Mouse (Mus musculus) kidney, postnatal 36 days (tissue): ENCODE data around the gene Cdk19.
"Not testable (repeated sequence)": the region's sequence is repeated elsewhere in the genome, so short reads cannot be mapped to it uniquely, and the experiment has no call there.

Experiments used
- DNase-seq, 2 experiments: peaks; one replicate each; pipeline ENCODE4 v3.0.0; 2021 to 2022; ENCODE audit warnings: mixed read lengths in 2 of 2

Gene Cdk19

DNA sequence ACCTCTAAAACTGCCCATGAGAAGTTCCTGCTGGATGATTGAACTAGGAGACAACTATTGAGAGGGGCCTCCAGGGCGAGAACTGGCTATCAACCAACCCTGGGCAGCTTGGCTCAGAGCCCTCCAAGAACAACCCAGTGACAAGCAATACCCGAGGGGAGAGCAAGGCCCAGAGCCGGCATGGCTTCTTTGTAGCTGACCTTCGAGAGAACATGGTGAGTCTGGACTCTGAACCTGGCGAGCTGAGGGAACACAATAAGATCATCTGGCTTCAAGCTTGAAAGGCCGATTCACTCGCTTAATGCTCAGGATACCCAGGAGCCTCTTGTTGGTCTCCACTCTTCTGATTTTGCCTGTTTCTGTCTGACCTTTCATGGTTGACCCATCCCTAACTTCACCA lies 151.8 kb downstream of the Cdk19 start:
- DNase-seq: peak in 1 of 2 experiments; percentile 47

DNA sequence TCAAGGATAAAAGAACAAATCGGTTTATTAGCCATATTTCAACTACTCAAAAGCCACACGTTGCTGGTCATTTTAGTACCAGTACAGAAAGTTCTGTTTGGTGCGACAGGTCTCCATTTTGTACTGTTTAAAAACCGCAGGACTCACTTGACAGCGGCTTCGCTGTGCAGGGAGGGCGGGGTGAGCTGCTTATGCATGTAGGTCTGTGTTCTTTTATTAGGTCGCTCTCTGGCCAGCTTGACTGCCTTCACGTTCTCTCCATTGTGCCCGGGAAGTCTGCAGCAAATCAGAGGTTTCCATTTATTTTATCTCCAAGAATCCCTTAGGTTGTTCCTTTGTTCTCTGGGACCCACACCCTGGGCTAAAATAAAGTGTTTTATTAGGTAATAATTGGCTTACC lies 152.4 kb downstream of the Cdk19 start:
- DNase-seq: no peak

DNA sequence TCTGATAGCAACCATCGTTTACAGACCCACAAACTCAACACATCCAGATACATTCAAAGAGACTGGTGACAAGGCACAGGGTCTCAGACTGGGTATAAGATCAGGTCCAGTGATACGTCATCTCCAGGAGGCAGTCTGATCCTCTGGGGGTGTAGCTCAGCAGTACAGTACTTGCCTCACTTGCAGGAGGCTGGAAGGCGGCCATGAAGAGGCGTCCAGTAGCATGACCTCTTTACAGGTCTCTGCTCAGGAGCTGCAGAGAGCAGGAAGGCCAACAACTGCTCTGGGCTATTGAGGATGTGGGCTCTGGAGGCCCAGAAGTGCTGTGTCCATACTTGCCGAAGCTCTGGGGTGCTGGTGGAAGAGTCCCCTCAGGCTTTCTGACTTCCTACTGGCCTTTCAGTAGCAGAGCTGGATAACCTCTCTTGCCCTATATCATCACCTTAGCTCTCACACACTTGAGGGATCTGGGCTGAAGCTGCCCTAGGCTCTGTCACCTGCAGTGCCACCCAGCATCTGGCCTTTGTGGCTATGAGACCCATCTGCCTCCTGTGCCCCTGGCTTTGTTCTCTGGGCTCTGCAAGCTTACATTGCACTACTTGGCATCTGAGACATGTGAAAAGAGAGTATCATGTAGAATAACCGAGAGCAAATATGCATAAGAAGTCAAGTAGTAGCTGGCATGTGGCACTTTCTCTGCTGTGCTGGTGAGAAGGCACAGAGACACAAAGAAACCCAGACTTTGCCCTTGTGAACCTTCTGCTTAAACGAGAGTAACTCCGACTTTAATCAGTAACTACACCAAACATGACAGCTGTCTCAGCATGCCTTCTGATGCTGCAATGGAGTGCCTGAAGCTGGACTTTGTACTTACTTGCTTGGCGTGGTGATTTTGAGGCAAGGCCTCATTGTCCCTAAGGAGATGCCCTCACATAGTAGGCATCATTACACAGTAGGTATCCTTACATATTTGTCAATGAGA lies 155.1 kb downstream of the Cdk19 start:
- DNase-seq: peak; percentile 76 to 89

DNA sequence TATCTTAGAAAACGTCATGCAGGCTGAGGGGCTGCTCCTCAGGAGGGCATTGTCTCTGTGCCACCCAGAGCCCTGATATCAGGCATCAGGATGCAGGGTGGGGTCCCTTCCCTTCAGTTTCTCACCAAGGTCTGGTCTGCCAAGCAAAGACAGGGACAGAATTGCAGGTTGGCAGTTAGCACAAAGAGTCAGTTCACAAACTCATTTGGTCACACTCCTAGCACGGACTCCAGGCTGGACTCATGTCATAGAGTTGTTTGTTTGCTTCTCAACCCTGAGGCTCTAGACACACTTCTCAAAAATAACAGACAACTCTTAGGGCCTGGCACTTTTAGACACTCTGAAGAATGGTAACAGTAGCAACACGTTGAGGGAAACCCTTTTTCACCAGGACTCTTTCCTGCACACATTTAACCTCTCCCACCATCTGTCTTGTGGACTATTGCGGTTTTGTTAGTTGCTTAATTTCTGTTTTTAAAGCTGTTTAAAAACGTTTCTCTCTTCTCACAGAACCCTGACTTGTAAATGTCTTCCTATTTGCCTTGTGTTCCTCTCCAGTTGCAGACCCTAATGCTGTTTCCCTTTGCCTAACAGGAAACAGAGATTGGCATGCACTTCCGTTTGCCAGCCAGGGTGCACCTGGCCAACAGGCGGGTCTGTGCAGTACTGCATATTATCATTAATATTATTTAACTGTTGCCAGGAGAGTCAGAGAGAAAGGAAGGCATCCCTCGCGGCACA lies 158.1 kb downstream of the Cdk19 start:
- DNase-seq: no peak

DNA sequence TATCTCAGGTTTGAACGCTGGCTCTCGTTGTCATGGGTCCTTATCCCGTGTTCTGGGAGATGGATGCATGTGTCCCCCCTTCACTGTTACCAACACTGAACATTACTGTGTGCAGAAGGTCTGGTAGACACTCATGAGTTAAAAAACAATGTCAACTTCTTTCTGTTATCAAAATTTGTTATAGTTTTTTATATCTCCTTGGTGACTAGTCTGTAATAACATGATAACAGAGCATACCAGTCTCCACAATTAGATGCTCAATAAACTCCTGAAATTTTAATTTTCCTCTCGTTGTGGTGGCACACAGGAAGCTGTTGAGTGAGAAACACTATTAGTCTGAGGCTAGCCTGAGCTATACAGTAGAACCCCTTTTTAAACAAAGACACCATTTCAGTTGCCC lies 159.1 kb downstream of the Cdk19 start:
- DNase-seq: no peak

DNA sequence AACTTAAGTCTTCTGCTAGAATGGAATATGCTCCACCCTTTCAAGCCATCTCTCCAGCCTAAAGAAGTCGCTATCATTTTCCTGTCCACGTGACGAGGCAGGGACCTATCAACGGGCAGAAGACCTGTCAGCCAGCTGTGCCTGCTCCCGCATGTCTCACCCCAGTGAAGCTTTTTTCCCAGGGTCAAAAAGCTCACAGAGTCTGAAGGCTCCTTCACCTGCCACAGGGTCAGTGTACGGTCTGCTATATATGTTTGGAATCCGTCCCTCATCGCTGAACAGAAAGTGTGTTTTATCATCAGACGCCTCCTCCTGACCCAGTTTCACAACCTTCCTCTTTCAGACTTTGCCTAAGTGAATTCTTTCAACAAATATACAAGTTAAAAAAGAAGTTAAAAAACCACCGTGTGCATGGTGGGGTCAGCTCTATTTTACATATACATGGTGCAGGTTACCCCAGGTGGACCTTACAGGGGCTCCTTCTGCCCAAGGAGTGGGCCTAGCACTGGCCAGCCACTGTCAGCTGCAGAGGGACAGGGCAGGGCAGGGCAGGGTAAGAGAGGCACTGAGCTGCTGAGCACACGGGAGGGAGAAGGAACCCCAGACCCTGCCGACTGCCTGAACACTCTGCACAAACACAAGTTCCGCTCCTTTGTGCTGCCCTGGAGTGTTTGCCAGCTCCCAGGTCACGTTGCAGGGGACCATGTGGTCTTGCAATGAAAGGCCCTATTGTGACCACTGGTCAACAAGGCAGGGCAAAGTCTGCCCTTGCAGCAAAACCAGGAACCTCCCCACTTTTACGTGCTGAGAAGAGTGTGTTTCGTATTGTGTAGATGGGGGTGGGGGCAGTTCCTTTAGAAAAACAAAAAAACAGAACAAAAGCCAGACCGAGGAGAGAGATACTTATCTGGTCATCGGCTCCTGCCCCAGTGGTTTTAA lies 160.2 kb downstream of the Cdk19 start:
- peak; percentile 82 to 86 for DNase-seq

DNA sequence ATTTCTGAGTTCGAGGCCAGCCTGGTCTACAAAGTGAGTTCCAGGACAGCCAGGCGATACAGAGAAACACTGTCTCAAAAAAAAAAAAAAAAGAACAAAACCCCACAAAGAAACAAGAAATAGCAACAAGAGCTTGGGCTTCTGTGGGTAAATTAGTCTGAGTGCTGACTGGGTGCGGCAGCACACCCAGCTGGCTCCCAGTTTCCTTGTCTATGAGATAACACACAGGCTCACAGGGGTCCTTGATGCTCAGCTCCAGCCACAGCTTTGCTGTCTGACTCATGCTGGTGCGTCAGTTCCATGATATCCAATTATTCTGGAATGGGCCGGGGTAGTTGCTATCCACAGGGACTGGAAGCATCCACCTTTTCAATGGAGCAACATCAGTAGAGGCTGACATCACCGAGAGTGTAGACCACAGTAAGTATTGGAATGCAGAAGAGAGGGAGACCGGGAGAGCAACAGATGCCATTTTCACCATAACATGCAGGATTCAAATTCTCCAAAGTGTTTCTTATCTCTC lies 161.4 kb downstream of the Cdk19 start:
- no peak for DNase-seq

DNA sequence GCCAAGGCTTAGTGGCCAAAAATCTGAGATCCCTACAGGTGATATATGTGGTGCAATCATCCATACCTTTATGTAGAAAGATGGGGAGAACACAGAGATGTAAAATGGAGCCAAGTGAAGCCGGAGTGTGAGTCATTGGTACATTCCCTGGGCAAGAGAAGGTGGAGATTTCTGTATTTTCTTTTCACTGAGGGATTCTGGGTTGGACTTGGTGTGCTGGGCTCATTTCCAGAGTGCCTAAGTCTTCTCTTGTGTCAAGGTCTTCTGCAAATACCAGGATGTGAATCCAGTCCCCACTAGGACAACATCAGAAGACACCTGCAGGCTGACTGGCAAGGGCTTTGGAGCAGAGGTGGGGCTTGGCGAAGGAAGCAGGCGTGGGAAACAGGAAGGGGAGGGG lies 163.4 kb downstream of the Cdk19 start:
- no peak for DNase-seq

DNA sequence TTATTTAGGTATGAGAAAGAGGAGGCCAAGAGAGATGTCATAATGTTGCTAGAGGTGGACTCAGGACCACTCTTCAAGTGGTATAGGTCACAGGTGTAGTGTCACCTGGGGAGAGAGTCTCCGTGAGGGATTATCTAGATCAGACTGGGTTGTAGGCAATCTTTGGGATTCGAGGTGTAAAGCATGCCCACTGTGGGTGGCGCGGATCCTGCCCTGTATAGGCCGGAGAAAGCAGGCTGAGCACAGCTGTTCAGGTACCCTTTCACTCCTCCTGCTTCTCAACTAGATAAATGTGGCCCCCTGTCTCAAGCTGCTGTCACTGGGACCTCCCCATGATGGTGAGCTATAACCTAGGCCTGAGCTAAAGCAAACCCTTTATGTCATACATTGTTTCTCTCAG lies 171.0 kb downstream of the Cdk19 start:
- no peak for DNase-seq

DNA sequence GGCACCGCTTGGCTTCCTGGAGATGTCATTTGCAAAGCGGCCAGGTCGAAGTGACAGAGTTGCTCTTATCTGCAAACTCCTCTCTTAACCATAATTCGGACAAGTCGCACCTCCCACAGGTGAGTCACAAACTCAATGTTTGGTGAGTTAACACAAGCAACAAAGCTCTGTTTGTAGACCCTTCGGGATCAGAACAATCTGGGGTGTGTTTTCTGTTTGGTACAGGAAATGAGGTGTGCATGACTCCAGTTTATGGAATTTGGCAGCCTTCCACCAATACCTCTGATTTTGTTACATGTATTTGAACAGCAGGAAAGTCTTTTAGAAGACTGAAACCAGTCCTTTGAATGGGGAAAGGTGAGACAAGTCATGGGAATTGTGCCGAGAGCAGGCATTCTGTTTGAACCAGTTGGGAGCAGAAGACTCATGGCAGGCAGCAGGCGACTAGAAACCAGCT lies 171.9 kb downstream of the Cdk19 start:
- no peak for DNase-seq

DNA sequence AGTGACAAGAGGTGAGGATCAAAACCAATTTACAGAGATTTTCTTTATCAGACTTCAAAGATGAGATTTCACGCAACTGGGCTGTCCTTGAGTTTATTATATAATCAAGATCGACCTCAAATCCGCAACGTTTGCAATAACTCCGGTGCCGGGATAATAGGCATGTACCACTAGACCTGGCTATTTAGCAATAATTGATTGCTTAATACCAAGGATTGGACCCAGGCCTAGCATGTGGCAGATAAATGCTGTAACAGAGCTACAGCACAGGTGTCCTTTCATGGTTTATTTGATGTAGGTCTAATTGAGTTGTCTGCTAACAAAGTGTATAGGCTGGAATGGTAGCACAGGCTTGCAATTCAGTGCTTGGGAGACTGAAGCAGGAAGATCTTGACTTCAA lies 172.8 kb downstream of the Cdk19 start:
- no peak for DNase-seq

DNA sequence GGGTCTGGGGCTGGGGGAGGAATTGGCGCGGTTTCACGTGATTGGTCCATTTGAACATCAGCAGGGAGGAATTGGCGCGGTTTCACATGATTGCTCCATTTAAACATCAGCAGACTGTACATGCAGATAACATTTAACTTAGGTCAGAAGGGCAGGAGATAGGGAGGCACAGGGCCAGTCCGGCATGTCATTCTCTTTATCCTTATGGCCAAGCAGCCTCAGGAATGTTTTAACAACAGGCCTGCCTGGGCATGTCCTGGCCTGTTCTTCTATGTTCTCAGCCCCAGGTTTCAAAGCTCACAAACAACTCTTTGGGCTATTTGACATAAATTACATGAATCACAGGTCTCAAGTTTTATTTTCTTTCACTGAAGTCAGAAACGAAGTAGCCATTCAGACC lies 173.6 kb downstream of the Cdk19 start:
- DNase-seq: not testable (repeated sequence)

DNA sequence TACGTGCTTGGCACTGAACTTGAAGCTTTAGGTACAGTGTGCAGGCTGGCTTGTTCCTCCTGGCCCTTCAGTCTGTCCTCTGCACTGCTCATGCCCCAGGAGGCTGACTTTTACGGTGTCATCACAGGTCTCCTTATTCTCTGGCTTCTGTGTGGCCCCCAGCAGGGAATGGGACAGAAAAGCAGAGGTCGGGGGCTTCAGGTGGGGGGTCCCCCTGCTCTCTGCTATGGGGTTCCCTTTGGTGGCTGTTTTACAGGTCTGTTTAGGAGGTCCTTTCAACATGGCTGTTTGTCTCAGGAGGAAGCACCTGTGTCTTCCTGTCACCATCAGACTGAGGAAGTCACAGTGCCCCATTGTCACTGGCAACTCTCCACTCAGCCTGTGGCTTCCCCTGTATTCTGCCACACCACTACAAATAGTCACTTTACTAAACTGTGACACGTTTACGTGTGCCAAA lies 175.9 kb downstream of the Cdk19 start:
- DNase-seq: no peak

DNA sequence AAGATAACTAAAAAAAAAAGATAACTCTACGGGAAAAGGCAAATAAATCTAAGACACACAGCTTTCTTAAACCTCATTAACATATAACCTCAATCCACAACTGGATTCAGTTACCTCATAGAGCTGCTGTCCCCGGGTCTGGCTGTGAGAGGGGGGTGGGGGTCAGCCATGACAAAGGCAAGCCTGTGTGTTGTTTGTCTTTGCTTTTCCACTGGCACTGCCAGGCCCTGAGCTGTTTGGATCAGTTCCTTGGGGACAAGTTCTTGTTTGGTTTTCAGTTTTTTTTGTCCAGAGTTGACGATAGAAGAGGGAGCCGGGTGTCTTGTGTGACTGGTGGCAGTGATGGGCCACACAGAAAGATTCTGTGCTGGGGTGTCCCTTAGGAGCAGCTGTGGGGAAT lies 177.1 kb downstream of the Cdk19 start:
- DNase-seq: no peak

DNA sequence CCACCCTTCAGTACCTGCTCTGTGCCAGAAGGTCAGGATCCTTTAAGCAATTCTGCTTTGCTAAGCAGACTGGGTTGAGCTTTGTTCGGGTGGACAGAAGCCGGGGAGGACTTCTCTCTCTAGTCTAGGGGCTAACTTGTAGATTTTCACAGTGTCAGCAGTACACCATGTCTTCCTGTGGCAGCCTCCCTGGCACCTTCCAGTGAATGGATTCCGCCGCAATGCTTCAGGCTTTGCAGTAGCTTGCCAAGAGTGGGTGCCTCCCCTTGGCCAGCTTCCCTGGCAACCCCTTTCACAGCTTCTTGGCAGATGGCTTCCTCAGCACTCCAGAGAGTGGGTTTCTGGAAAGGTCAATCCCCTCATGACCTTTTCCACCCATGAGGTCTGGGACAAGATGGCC lies 180.2 kb downstream of the Cdk19 start:
- DNase-seq: peak; percentile 88 to 93

DNA sequence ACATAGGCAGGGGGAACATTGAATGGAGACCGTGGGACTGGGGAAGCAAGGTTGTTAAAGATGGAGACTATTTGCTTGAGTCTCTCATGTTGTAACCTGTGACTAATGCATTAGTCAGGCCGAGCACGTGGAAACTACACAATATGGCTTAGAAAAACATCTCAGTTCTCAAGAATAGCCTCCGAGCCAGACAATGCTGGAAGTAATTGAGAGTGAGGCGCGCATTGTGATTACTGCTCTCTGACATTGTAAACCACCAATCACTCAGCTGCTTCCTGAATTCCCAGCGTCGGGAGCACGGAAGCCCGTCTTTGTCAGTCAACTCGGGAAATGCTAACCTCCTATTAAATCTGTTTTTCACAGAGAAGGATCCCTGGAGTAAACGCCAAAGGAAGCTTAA lies 182.2 kb downstream of the Cdk19 start:
- no peak for DNase-seq

DNA sequence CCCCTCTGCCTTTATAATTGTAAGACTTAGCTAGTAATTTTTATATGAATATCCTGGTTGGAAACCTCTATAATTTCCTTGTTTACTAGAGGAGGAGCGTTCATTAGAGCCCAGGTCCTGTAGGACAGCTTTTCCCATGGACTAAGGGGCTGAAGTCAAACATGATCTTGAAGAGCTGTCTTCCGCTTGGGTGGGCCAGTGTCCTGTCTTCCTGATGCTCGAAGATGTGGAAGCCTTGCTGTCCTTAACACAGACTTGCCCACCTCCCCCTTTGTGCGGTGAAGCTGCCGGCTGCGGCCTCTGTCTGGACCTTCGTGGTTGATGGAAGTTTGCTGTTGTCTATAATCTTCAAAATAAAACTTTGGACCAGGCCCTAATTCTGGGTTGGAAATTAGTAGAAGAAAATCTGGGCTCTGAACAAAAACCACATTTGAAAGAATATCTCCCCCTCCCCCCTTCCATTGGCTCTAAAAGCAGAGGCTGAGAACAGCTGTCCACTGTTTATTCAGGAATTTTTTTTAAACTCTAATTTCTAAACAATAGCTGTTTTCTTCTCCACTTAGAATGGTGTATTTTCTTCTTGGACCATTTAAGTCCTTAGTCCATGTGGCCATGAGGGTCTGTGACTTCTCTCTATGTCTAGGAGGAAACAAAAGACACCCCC lies 184.1 kb downstream of the Cdk19 start:
- DNase-seq: no peak

DNA sequence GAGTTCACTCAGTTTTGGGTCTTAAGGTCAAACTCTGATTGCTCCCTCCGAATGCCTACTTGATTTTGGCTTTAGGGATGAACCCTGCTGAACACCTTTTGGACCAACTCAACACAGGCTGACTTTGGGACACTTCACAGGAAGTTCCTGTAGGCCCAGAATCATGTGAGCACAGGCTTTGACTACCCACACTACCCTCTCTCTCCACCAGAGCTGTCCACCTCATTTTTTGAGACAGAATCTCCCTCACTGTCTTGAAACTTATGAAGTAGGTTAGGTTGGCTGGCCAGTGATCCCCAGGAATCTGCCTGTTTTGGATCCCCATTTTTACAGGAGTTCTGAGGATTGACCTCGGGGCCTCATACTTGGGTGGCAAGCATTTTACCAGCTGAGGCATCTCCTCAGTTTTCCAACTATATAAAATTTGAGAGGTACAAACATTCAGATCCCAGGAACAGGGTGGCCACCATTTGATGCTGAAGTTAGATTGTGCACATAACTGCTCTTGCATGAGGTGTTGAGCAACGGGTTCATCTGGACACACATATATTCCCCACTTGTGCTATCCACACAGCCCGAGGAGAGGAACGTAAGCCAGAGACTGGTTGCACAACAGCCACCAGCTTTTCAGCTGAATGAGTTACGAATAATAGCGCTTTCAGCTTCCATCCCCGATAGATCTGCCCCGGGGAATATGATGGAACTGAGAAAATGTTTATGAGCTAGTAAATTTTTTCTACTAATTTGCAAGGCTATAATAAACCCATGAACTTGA lies 184.9 kb downstream of the Cdk19 start:
- no peak for DNase-seq

DNA sequence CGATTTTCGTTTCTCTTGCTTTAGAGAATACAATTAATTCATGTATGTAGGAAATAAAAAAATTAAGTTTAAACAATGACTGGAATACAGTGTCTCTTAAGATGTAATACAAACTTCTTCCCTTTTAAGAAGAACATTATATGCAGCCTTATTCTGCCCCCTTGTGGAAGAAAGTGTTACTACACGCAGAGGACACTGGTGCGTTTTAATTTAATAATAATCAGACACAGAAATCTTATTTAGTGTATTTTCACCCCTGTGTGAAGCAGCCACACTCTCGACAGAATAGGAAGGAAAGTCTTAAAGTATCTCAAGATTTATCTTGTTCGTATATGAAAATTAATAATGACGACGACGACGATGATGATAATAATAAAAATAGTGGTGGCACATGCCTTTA lies 185.6 kb downstream of the Cdk19 start:
- peak; percentile 65 to 73 for DNase-seq

DNA sequence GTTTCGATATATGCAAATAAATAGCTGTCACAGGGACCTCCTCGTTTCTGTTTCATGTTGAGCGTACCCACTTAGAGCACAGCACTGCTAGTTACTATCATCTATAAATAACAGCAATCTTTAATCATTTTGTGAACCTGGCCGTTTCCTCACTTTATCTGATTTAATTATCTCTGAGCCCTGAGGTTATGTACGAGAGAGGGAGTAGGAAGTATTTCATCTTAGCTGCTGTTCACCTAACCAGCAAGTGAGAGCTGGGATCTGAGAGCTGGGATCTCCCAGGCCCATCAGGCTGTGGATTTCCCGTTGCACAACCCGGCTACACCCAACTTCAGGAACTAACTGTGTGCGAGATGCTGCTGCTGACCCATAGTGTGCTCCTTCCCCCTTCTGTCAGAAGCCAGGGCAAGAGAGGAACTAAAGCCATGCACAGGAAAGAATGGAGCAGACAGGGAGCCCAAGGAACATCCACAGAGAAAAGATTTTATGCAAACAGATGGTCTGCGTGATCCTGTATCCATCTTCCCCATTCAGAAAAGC lies 186.3 kb downstream of the Cdk19 start:
- no peak for DNase-seq

DNA sequence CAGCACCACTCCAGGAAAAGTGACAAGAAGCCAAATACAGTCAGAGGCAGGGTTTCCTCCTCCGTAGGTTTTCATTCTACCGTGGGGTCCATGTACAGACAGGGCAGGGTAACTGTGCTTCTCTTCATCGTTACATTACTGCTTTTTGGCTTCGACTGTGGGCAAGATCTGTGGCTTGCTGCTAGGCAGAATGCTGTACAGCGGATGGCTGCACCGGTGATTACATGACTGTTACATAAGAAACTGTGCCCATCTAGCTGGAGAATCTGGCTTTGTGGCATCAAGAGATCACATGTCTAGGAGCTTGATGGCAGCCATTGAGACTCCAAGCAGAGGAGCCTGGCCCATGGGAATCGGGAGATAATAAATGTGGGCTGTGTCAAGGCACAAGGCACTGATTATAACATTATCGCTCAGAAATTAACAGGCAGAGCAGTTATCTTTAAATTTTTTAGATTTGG lies 187.0 kb downstream of the Cdk19 start:
- DNase-seq: no peak
